Mouse (Mus musculus) WW6 (cell line): Measurements from ENCODE around the gene Tcf19.
"Not testable (repeated sequence)": the region's sequence is repeated elsewhere in the genome, so short reads cannot be mapped to it uniquely, and the experiment has no call there.

ENCODE experiments used
- DNase-seq: peaks from one replicate; pipeline ENCODE4 v3.0.0-alpha.2; 2013; ENCODE audit warnings: low read depth, low spot score

The Tcf19 gene

GRCm38 (mm10) chr17:35486726-35487125 is 29.9 kb downstream of the Tcf19 start:
- DNase-seq, result no peak

DNA sequence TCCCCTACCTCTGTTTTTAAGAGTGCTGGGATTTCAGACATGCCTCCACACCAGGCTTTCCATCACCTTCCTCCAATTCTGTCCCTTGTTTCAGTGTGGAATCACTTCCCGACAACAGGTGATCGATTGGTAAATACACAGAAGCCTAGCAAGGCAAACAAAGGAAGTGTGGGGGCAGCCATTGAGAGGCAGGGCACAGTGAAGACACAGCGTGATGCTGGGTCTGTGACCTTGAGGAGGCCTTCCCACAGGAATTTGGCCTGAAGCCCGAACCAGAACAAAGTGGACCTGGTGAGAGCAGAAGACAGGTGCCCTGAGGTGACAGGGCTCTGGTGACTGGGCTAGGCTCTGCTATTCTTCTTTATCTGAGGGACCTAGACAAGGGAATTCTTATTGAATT is 30.9 kb downstream of the Tcf19 start:
- no peak for DNase-seq

DNA sequence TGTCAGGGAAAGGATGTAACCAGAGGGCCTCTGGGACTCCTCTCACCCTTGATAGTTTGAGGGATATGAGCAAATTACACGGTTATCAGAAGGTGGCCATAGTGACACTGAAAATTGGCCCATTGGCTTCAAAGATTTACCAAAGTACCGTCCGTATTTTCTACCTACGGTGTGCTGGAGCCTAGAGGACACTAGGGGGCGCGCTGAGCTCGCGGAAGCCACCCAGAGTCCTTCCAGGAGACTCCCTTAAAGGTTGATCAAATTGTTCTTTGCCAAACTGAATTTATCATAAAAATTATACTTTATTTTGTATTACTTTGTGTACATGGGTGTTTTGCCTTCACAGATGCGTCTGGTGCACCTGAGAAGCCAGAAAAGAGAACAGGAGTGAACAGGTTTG is 32.6 kb downstream of the Tcf19 start:
- no peak for DNase-seq

GRCm38 (mm10) chr17:35469842-35470751 is 46.5 kb downstream of the Tcf19 start, which contains the start of gene H2-Q10:
H2-Q10 (plus strand) TSS chr17:35470089.
- DNase-seq, result no peak

GRCm38 (mm10) chr17:35468936-35469335 is 47.7 kb downstream of the Tcf19 start:
- DNase-seq, result not testable (repeated sequence)

GRCm38 (mm10) chr17:35465651-35466050 is 51.0 kb downstream of the Tcf19 start:
- not testable (repeated sequence) for DNase-seq
